Mouse (Mus musculus) embryonic fibroblast, embryonic 13.5 days (primary cell): ENCODE measurements around the gene Smad3.

Experiments
- CTCF ChIP-seq: IDR thresholded peaks from 2 replicates; pipeline ENCODE4 v1.5.1; 2011; ENCODE audit warnings: mild to moderate bottlenecking, control low read depth, low read length, moderate library complexity, borderline replicate concordance; ENCODE audit not compliant: insufficient read depth
- POLR2A ChIP-seq: IDR thresholded peaks from 2 replicates; pipeline ENCODE4 v1.6.1; 2011; ENCODE audit warnings: low read depth, mild to moderate bottlenecking, control low read depth, low read length, moderate library complexity

GRCm38 (mm10) chr9:63718735-63719358, 38.9 kb downstream of the Smad3 start:
- TF ChIP-seq CTCF = no peak
- TF ChIP-seq POLR2A = no peak
